Mouse (Mus musculus) heart, embryonic 12.5 days (tissue): ENCODE data around the gene Plekha3. TPM values are rescaled to one million over a fixed set of nuclear protein-coding genes. Genes with fewer than 3 reads are reported as not detected.
A peak's percentile ranks its signal among the peaks of the same experiment; 100 is the strongest.

Experiments used
- ATAC-seq: fragments of 200-750 bp; cut with Nextera tagmentation; 2 replicates; pipeline ENCODE4 v1.8.0; 2017; ENCODE audit warnings: moderate TSS enrichment, moderate library complexity; ENCODE audit not compliant: insufficient number of reproducible peaks, low FRiP score
- H3K27ac ChIP-seq: fragments of 300-500 bp; sonication (generic); 2 replicates; pipeline ENCODE4 v1.5.1; 2016; ENCODE audit warnings: mild to moderate bottlenecking, moderate library complexity; ENCODE audit not compliant: poor library complexity, severe bottlenecking
- H3K27me3 ChIP-seq: fragments of 300-500 bp; sonication (generic); replicated peaks from 2 replicates; pipeline ENCODE4 v1.6.1; 2016; ENCODE audit warnings: mild to moderate bottlenecking, moderate library complexity
- H3K36me3 ChIP-seq: fragments of 300-500 bp; sonication (generic); 2 replicates; pipeline ENCODE4 v1.6.1; 2016; ENCODE audit warnings: mild to moderate bottlenecking, moderate library complexity
- H3K4me1 ChIP-seq: fragments of 300-500 bp; sonication (generic); replicated peaks from 2 replicates; pipeline ENCODE4 v1.6.1; 2016; ENCODE audit warnings: mild to moderate bottlenecking
- H3K4me2 ChIP-seq: fragments of 300-500 bp; sonication (generic); 2 replicates; pipeline ENCODE4 v1.6.1; 2016; ENCODE audit warnings: mild to moderate bottlenecking, moderate library complexity
- H3K4me3 ChIP-seq: fragments of 300-500 bp; sonication (generic); 2 replicates; pipeline ENCODE4 v1.5.1; 2016; ENCODE audit warnings: mild to moderate bottlenecking
- H3K9ac ChIP-seq: fragments of 300-500 bp; sonication (generic); 2 replicates; pipeline ENCODE4 v1.6.1; 2016; ENCODE audit warnings: mild to moderate bottlenecking, moderate library complexity
- H3K9me3 ChIP-seq: fragments of 300-500 bp; sonication (generic); replicated peaks from 2 replicates; pipeline ENCODE4 v1.6.1; 2016; ENCODE audit warnings: mild to moderate bottlenecking, moderate library complexity
- WGBS: fragments of 180-500 bp; shearing (Covaris S2); methylation state at CpG from one replicate; pipeline ENCODE4 v1.1.7; 2016; 5-methylcytosine and 5-hydroxymethylcytosine counted together
- polyA plus RNA-seq: library from polyadenylated mRNA; unstranded; fragments of >200 nt; fragmentation: Nextera tagmentation; extraction: Ambion mirVana; gene quantifications from 2 replicates; pipeline ENCODE4 v1.2.1, GENCODE M21; 2016

Gene Plekha3
- 14.9 and 17.3 TPM in 2 replicates for polyA plus RNA-seq

DNA sequence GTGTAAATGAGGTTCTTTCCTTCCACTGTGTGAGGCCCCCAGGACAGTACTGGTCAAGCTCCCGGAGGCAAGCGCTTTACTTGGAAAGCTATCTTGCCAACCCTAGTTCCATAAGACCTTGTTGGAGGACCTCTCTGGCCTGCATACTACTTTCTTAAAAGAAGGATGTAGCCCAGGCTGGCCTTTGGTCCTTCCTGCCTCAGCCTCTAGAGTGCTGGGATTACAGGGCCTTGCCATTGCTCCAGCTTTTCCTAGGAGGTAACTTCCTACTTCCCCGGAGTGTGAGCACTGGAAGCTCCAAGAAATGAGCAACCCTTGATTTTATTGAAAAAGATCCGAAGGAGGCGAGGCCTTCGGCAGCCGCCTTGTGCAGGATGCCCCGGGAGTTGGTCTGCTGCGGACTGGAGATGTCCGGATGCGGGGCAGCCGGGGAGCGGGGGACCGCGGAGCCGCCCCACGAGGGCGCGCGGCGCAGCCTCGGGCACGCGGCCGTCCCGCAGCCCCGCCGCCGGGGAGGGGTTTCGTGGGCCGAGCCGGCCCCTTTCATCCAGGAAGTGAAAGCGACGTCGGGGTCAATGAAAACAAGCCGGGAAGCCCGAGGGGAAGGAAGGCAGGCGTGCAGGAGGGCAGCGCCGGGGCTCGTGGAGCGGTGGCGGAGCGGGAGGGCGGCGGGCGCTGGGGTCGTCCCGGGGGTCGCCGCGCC is at the start of gene Plekha3:
Plekha3 (plus strand) TSS at position 557 of the 703 bp plus-strand sequence.
- H3K9me3 ChIP-seq = no peaks in the 10 kb centered on the region
- peaks cover 7% of the 10 kb centered on the region; the same call in 1 of the 2 replicates for H3K36me3 ChIP-seq
- 4% methylated on average over 51 of the region's 52 CpGs for WGBS
- H3K27me3 ChIP-seq = no peaks in the 10 kb centered on the region
- H3K4me3 ChIP-seq = peak within 1 kb of the TSS; percentile 93
- peak within 1 kb of the TSS; percentile 76 for H3K27ac ChIP-seq
- H3K9ac ChIP-seq = peak within 1 kb of the TSS; percentile 88
- peak; percentile 81 for ATAC-seq
- H3K4me2 ChIP-seq = peak within 1 kb of the TSS; percentile 88
- H3K4me1 ChIP-seq = peaks cover 30% of the 10 kb centered on the region

DNA sequence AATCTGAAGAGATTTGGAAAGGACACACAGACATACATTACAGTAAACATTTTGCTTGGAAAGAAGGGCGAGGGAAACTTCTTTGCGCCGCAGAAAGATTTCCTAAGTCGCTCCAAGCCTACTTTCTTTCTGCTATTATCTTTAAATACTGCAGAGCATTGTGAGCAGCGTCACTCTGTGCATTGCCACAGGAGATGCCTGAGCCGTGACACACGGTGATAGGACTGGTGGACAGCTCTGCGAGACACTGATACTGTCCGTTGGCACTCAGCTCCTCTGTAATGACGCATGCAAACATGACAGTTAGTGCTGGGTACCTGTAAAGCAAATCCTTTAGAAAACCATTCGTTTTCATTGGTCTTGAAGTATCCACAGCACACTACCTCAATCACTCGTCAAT is 44.8 kb upstream of the Plekha3 start:
- 72% methylated on average over 12 of the region's 12 CpGs for WGBS

DNA sequence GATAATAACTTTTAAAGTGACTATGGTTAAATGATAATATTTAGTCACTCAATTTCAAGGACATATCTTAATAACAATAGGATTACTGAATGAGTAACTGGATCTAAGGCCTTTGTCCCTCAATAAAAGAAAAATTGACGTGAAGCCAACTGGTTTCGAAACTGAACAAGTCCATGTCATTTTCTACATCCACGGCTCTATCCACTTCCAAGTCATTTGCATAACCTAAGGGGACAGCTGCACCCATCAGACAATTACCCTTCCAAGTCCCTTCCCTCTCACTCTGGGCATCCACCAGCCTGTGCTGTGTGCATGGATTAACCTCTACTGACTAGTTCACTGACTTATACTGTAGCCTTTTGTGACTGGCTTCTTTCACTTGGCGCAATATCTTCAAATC is 43.5 kb upstream of the Plekha3 start:
- no peak overlapping the region for H3K27ac ChIP-seq
- H3K4me1 ChIP-seq = no peaks in the 10 kb centered on the region
- ATAC-seq = no peak
- H3K9ac ChIP-seq = no peak overlapping the region
- no peaks in the 10 kb centered on the region for H3K27me3 ChIP-seq
- peaks cover 1% of the 10 kb centered on the region for H3K9me3 ChIP-seq
- 91% methylated on average over 4 of the region's 4 CpGs for WGBS
- no peak overlapping the region for H3K4me2 ChIP-seq
- H3K4me3 ChIP-seq = no peak overlapping the region
- H3K36me3 ChIP-seq = peaks cover 85% of the 10 kb centered on the region

More for the DNA sequence above, 44.8 kb upstream of the Plekha3 start:
- H3K4me1 ChIP-seq = no peaks in the 10 kb centered on the region
- H3K27me3 ChIP-seq = no peaks in the 10 kb centered on the region
- no peak for ATAC-seq
- H3K9me3 ChIP-seq = peaks cover 11% of the 10 kb centered on the region
- no peak overlapping the region for H3K4me3 ChIP-seq
- no peak overlapping the region for H3K9ac ChIP-seq
- H3K27ac ChIP-seq = no peak overlapping the region
- peaks cover 85% of the 10 kb centered on the region for H3K36me3 ChIP-seq
- H3K4me2 ChIP-seq = no peak overlapping the region

- Histone ChIP-seq H3K4me3 (no peak overlapping the region), H3K9ac (no peak overlapping the region), H3K9me3 (no peaks in the 10 kb centered on the region), H3K4me2 (no peak overlapping the region), H3K36me3 (peaks cover 70% of the 10 kb centered on the region), H3K4me1 (peaks cover 9% of the 10 kb centered on the region), H3K27me3 (no peaks in the 10 kb centered on the region), H3K27ac (no peak overlapping the region)
- WGBS = 87% methylated on average over 2 of the region's 2 CpGs
- no peak for ATAC-seq
Measured at GRCm38 (mm10) chr2:76639637-76640036, 35.4 kb upstream of the Plekha3 start.

DNA sequence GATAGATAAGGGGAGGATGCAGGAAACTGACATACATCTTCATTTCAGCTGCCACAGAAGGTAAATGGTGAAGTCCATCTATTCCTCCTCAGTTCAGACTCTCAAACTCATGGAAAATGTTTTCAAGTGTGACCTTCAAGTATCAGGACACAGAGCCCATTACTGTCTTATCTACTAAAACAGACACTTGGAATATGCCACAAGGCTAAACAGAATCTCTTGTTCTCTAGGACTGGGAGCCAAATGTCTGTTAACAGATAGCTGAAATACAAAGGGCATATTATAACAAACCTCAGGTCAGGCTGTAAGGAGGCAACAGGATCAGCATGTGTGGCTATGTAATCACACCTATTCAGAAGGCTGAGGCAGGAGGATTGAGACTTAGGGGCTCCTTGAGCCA is 31.3 kb upstream of the Plekha3 start:
- H3K9ac ChIP-seq = no peak overlapping the region
- H3K27ac ChIP-seq = no peak overlapping the region
- no peaks in the 10 kb centered on the region for H3K27me3 ChIP-seq
- peaks cover 44% of the 10 kb centered on the region for H3K36me3 ChIP-seq
- H3K4me1 ChIP-seq = peaks cover 21% of the 10 kb centered on the region
- no peak for ATAC-seq
- no peak overlapping the region for H3K4me3 ChIP-seq
- no peaks in the 10 kb centered on the region for H3K9me3 ChIP-seq
- H3K4me2 ChIP-seq = no peak overlapping the region

- ATAC-seq = peak; percentile 54
- peak overlapping the region; percentile 87 for H3K4me3 ChIP-seq
- H3K27ac ChIP-seq = peak overlapping the region; percentile 92
- WGBS = 1% methylated on average over 26 of the region's 32 CpGs
- peak overlapping the region; percentile 95 for H3K4me2 ChIP-seq
- H3K27me3 ChIP-seq = no peaks in the 10 kb centered on the region
- H3K4me1 ChIP-seq = peaks cover 23% of the 10 kb centered on the region
- H3K9ac ChIP-seq = peak overlapping the region; percentile 89
- H3K9me3 ChIP-seq = no peaks in the 10 kb centered on the region
- peaks cover 12% of the 10 kb centered on the region for H3K36me3 ChIP-seq
Measured at GRCm38 (mm10) chr2:76647441-76647869, 27.6 kb upstream of the Plekha3 start.

- Histone ChIP-seq H3K4me3 (peak within 1 kb of the TSS; percentile 87), H3K9ac (peak within 1 kb of the TSS; percentile 89), H3K27ac (peak within 1 kb of the TSS; percentile 92), H3K36me3 (0 out of 2 replicates have a peak, but pooled peaks cover 10% of the 10 kb centered on the region), H3K4me2 (peak within 1 kb of the TSS; percentile 95), H3K4me1 (peaks cover 23% of the 10 kb centered on the region), H3K27me3 (no peaks in the 10 kb centered on the region), H3K9me3 (no peaks in the 10 kb centered on the region)
- under 1% methylated on average over 42 of the region's 42 CpGs for WGBS
- ATAC-seq = peak; percentile 98
Measured at GRCm38 (mm10) chr2:76647883-76648570, 27.1 kb upstream of the Plekha3 start, which contains the start of the genes Prkra and Pjvk. Prkra (minus strand) TSS chr2:76648015. Pjvk (plus strand) TSS chr2:76648476.

DNA sequence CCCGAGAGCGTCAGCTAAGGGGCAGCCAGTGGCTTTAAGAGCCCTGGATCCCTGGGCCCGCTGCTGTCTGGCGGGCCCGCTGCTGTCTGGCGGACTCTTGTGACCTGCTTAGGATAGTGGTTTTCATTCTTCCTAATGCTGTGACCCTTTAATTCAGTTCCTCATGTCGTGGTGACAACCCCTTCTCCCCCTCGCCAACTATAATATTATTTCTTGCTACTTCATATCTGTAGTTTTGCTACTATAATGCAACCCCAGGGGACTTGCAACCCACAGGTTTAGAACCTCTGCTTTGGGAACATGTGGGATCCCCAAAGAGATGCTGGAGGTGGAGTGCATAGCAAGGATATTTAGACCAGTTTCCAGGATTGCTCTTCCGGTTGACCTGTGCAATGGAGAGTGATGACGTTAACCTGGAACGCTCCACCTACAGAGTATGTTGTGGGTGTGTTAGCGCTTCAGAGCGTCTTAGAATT is 26.4 kb upstream of the Plekha3 start:
- no peak for ATAC-seq
- 29% methylated on average over 13 of the region's 13 CpGs for WGBS
- H3K9me3 ChIP-seq = no peaks in the 10 kb centered on the region

DNA sequence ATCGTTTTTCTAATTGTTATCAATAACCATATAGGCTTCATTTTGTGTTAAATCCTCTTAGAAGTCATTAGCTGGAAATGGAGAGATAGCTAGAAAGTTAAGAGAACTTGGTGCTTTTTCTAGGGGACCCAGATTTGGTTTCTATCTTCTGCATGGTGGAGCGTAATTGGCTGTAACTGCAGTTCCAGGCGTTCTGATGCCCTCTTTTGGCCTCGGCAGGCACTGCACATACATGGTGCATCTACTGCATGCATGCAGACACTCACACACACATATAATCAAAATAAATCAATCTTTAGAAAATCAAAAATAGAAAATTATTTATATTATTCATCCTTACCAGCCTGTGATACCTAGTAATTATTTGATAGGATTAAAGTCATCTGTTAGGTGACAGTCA is 22.0 kb upstream of the Plekha3 start:
- Histone ChIP-seq H3K4me2 (no peak overlapping the region), H3K27ac (no peak overlapping the region), H3K9me3 (no peaks in the 10 kb centered on the region), H3K27me3 (no peaks in the 10 kb centered on the region), H3K36me3 (no peaks in the 10 kb centered on the region), H3K4me1 (peaks cover 3% of the 10 kb centered on the region; the same call in 1 of the 2 replicates), H3K4me3 (no peak overlapping the region), H3K9ac (no peak overlapping the region)
- 83% methylated on average over 4 of the region's 4 CpGs for whole genome bisulfite sequencing
- ATAC-seq = no peak

More for the DNA sequence above, 26.4 kb upstream of the Plekha3 start:
- Histone ChIP-seq H3K27ac (peak overlapping the region; percentile 92), H3K4me3 (peak overlapping the region; percentile 87), H3K36me3 (0 out of 2 replicates have a peak, but pooled peaks cover 10% of the 10 kb centered on the region), H3K27me3 (no peaks in the 10 kb centered on the region), H3K4me1 (peaks cover 21% of the 10 kb centered on the region), H3K9ac (peak overlapping the region; percentile 69), H3K4me2 (peak overlapping the region; percentile 95)

DNA sequence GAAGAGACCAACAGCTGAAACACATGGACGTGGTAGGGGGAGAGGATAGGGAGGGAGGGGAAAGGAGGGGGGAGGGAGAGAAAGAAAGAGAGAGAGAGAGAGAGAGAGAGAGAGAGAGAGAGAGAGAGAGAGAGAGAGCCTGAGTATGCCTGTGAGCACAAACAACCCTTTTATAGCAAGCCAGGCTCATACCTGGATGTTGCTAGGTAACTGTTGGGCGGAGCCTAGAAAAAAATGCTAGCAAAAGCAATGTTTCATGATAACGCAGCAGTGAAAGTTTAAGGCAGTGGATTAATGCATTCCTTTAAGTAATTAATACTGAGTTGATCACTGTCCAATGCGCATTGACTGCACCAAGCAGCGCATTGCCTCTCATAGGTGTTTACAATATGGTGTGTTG is 20.4 kb upstream of the Plekha3 start:
- no peak for ATAC-seq
- Histone ChIP-seq H3K4me3 (no peak overlapping the region), H3K4me2 (no peak overlapping the region), H3K9ac (no peak overlapping the region), H3K36me3 (no peaks in the 10 kb centered on the region), H3K27me3 (no peaks in the 10 kb centered on the region), H3K9me3 (no peaks in the 10 kb centered on the region), H3K27ac (no peak overlapping the region), H3K4me1 (no peaks in the 10 kb centered on the region)
- 73% methylated on average over 5 of the region's 5 CpGs for WGBS

DNA sequence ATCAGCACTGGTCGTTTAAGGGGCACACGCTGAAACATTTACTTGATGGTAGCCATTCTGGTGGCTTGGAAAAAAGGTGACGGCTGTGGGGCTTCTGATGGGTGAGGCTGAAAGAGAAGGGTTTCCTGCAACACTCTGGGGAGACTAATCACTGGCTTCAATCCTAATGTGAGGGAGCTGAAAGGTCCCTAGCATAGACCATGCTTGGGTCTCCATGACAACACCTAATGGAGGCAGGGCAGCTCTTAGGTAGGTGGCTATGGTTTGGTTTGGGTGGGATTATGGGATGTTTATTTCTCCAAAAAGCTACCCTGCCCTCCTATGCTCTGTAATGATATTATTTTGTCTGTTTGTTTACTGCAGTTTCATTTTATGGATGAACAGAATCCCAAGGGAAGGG is 19.6 kb upstream of the Plekha3 start:
- Histone ChIP-seq H3K27ac (no peak overlapping the region), H3K4me1 (no peaks in the 10 kb centered on the region), H3K4me3 (no peak overlapping the region), H3K4me2 (no peak overlapping the region), H3K36me3 (no peaks in the 10 kb centered on the region), H3K9me3 (no peaks in the 10 kb centered on the region), H3K27me3 (no peaks in the 10 kb centered on the region), H3K9ac (no peak overlapping the region)
- WGBS = 65% methylated on average over 3 of the region's 3 CpGs
- no peak for ATAC-seq
